Mouse (Mus musculus) midbrain, embryonic 13.5 days (tissue): Measurements from ENCODE around the gene Pigw. TPM values are rescaled to one million over a fixed set of nuclear protein-coding genes. Genes with fewer than 3 reads are reported as not detected.

ENCODE experiments used
- ATAC-seq: fragments of 200-750 bp; cut with Nextera tagmentation; 2 replicates; pipeline ENCODE4 v1.8.0; 2017; ENCODE audit warnings: mild to moderate bottlenecking, moderate TSS enrichment, moderate library complexity
- H3K27ac ChIP-seq: fragments of 300-500 bp; sonication (generic); 2 replicates; pipeline ENCODE4 v1.5.1; 2015; ENCODE audit warnings: inconsistent platforms, mild to moderate bottlenecking, moderate library complexity
- H3K27me3 ChIP-seq: fragments of 300-500 bp; sonication (generic); 2 replicates; pipeline ENCODE4 v1.6.1; 2015; ENCODE audit warnings: mild to moderate bottlenecking, inconsistent platforms
- H3K36me3 ChIP-seq: fragments of 300-500 bp; sonication (generic); 2 replicates; pipeline ENCODE4 v1.6.1; 2015; ENCODE audit warnings: mild to moderate bottlenecking, inconsistent platforms
- H3K4me1 ChIP-seq: fragments of 300-500 bp; sonication (generic); replicated peaks from 2 replicates; pipeline ENCODE4 v1.6.1; 2015; ENCODE audit warnings: inconsistent platforms
- H3K4me2 ChIP-seq: fragments of 300-500 bp; sonication (generic); replicated peaks from 2 replicates; pipeline ENCODE4 v1.6.1; 2015; ENCODE audit warnings: moderate library complexity, mild to moderate bottlenecking, inconsistent platforms
- H3K4me3 ChIP-seq: fragments of 300-500 bp; sonication (generic); replicated peaks from 2 replicates; pipeline ENCODE4 v1.5.1; 2015; ENCODE audit warnings: mild to moderate bottlenecking, inconsistent platforms
- H3K9ac ChIP-seq: fragments of 300-500 bp; sonication (generic); replicated peaks from 2 replicates; pipeline ENCODE4 v1.6.1; 2015; ENCODE audit warnings: mild to moderate bottlenecking, inconsistent platforms
- H3K9me3 ChIP-seq: fragments of 300-500 bp; sonication (generic); 2 replicates; pipeline ENCODE4 v1.6.1; 2016; ENCODE audit warnings: mild to moderate bottlenecking, inconsistent platforms
- WGBS: fragments of 180-500 bp; shearing (Covaris S2); methylation state at CpG from one replicate; pipeline ENCODE4 v1.1.7; 2015; 5-methylcytosine and 5-hydroxymethylcytosine counted together
- polyA plus RNA-seq: library from polyadenylated mRNA; unstranded; fragments of >200 nt; fragmentation: Nextera tagmentation; extraction: Ambion mirVana; gene quantifications from 2 replicates; pipeline ENCODE4 v1.2.1, GENCODE M21; 2015

Pigw gene
- polyA plus RNA-seq = 2.3 and 3.1 TPM in 2 replicates

DNA sequence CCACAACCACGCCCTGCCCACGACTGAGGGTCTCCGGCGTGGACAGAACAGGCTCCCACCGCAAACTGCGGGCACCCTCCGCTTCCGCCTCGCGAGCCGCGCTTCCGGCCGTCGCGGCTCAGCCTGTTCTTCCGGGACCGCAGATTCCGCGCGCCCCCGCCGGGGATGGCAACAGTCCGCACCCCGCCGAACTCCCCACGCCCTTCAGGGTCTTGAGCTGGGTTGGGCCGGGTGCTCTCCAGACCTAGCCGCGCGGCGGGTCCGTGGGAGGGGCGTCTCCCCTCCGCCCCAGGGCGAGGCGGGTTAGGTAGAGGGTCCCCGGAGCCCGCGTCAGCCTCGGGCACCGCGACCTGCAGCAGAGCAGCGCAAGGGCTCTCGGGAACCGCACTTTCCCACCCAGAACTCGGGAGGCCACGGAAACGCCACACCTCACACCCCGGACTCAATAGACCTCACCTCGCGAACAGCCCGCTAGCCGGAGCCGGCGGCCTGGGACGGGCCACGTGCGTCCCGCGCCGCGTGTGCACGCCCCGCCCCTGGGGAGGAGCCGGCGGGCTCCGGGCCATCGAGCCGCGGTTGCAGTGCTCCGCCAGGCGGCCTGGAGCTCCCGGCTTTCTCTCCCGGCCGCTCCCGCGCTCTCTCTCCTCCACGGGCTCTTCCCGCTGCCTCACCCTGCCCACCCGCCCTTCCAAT is at the start of gene Pigw, which contains the start of gene Myo19:
Gene Pigw, minus strand, starts transcription at position 514 of the 693 bp plus-strand sequence.
Gene Myo19, plus strand, starts transcription at position 377 of the 693 bp plus-strand sequence.
- peak within 1 kb of the TSS; percentile 87 for H3K4me2 ChIP-seq
- WGBS = under 1% methylated on average over 75 of the region's 81 CpGs
- no peaks in the 10 kb centered on the region for H3K9me3 ChIP-seq
- ATAC-seq = peak; percentile 97
- peaks cover 22% of the 10 kb centered on the region for H3K4me1 ChIP-seq
- H3K9ac ChIP-seq = peak within 1 kb of the TSS; percentile 82
- H3K36me3 ChIP-seq = peaks cover 17% of the 10 kb centered on the region
- H3K4me3 ChIP-seq = peak within 1 kb of the TSS; percentile 90
- H3K27ac ChIP-seq = peak within 1 kb of the TSS; percentile 87
- no peaks in the 10 kb centered on the region for H3K27me3 ChIP-seq

DNA sequence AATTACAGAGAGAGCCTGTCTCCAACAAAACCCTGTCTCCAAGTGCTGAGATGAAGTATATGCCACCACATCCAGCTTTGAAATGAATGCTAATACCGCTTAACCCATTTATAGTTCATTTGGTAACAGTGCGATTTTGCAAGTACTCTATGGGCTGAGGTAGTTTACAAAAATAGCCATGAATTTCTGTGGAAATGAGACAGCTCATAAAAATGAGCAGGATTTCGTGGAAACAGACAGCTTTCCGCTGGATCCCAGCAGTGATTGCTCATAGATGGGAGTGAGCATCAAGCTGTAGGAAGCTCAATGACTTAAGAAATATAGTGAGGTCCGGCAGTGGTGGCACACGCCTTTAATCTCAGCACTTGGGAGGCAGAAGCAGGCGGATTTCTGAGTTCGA is 40.9 kb upstream of the Pigw start:
- H3K36me3 ChIP-seq = no peaks in the 10 kb centered on the region
- peaks cover 9% of the 10 kb centered on the region for H3K4me1 ChIP-seq
- no peak overlapping the region for H3K27ac ChIP-seq
- no peak overlapping the region for H3K4me3 ChIP-seq
- no peak overlapping the region for H3K4me2 ChIP-seq
- 90% methylated on average over 8 of the region's 8 CpGs for WGBS
- H3K9me3 ChIP-seq = no peaks in the 10 kb centered on the region
- H3K27me3 ChIP-seq = no peaks in the 10 kb centered on the region
- no peak overlapping the region for H3K9ac ChIP-seq
- ATAC-seq = no peak

DNA sequence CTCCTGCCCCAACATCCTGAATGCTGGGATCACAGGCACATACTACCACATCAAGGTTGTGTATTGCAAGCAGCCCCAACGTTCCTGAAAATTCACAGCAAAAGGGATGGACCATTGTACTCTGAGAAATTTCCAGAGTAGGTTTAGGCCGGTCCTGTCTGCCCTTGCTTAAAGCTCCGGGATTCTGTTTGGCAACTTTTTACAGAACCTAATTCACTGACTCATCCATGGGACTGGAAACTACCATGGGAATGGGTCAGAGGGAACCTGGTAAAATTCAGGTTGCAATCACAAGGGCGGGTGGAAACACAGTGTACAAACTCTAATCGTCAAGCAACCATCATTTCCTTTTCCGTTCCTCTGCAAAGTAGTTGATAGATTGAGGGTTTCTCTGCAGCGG is 39.9 kb upstream of the Pigw start:
- ATAC-seq = no peak
- Histone ChIP-seq H3K27me3 (no peaks in the 10 kb centered on the region), H3K4me1 (peaks cover 16% of the 10 kb centered on the region), H3K4me2 (no peak overlapping the region), H3K9ac (no peak overlapping the region), H3K9me3 (no peaks in the 10 kb centered on the region), H3K36me3 (no peaks in the 10 kb centered on the region), H3K27ac (no peak overlapping the region), H3K4me3 (no peak overlapping the region)
- WGBS = 77% methylated on average over 7 of the region's 7 CpGs

DNA sequence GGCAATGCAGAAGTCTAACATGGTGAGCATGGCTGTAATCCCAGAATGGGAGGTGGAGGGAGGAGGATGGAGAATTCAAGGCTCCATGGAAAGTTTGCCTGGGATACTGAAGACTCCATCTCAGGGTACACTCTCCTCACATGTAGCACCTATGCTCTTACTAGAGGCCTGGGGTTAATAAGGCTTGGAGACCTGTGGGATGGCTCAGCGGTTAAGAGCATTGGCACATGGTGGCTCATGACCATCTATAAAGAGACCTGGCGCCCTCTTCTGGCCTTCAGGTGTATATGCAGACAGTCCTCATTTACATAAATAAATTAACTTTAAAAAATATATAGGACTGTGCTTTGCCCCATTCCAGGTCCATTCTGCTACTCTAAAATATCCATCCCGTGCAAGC is 39.2 kb upstream of the Pigw start:
- 45% methylated on average over 3 of the region's 3 CpGs for whole genome bisulfite sequencing
- Histone ChIP-seq H3K27me3 (no peaks in the 10 kb centered on the region), H3K9me3 (no peaks in the 10 kb centered on the region), H3K9ac (no peak overlapping the region), H3K4me3 (no peak overlapping the region), H3K4me2 (no peak overlapping the region), H3K4me1 (peaks cover 23% of the 10 kb centered on the region), H3K36me3 (no peaks in the 10 kb centered on the region), H3K27ac (no peak overlapping the region)
- ATAC-seq = no peak

DNA sequence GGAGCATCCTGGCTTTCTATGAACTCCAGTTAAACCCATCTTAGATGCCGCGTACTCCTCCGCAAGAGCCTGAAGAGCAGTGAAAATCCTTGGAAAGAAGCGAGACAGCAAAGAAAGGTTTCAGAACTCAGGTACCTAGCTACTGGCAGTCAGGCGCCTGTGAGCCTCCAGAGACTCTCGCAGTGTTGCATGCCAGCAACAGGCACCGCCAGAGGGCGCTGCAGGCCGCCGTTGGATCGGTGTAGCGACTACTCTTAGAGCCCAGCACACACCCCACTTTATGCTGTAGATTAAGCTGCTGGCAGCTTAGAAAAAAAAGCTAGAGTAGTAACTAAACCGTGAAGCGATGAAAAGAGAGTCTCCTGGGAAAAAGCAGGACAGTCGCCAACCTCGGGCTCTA is 38.3 kb upstream of the Pigw start:
- peak overlapping the region; percentile 38 for H3K4me2 ChIP-seq
- peak; percentile 75 for ATAC-seq
- WGBS = 5% methylated on average over 16 of the region's 16 CpGs
- H3K27me3 ChIP-seq = no peaks in the 10 kb centered on the region
- H3K9ac ChIP-seq = no peak overlapping the region
- no peak overlapping the region for H3K4me3 ChIP-seq
- H3K27ac ChIP-seq = no peak overlapping the region
- peaks cover 5% of the 10 kb centered on the region for H3K36me3 ChIP-seq
- peaks cover 23% of the 10 kb centered on the region for H3K4me1 ChIP-seq
- H3K9me3 ChIP-seq = no peaks in the 10 kb centered on the region

DNA sequence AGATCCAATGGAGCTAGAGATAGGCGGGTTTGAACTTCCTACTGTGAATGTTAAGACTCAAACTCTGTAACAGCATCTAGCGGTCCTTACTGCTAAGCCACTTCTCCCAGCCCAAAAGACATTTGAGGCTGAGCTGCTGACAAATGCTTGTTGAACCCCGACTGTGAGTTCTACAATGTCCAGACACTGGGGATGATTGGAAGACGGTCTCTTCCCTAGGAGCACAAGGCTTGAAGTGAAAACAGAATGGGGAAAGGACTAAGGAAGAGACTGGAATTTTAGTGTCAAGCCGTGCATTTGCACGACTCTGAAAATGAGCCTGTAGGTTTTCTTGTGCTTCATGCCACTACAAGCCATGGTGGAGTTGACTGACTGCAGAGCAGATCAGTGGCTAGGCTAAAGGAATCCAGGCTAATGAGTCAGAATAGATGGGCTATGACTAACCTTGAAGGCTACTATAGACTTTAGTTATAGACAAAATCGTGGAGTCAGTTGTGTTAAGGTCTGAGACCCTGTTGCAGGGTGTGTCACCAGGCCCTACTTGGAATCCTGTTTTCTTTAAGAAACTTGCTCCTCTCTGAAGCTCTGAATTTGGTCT is 36.7 kb upstream of the Pigw start:
- Histone ChIP-seq H3K27me3 (no peaks in the 10 kb centered on the region), H3K9ac (peak overlapping the region; percentile 77; the same call in 1 of the 2 replicates), H3K9me3 (no peaks in the 10 kb centered on the region), H3K36me3 (peaks cover 21% of the 10 kb centered on the region), H3K4me2 (peak overlapping the region; percentile 71), H3K4me1 (peaks cover 23% of the 10 kb centered on the region), H3K4me3 (peak overlapping the region; percentile 79), H3K27ac (no peak overlapping the region)
- no peak for ATAC-seq
- WGBS = 53% methylated on average over 7 of the region's 7 CpGs

DNA sequence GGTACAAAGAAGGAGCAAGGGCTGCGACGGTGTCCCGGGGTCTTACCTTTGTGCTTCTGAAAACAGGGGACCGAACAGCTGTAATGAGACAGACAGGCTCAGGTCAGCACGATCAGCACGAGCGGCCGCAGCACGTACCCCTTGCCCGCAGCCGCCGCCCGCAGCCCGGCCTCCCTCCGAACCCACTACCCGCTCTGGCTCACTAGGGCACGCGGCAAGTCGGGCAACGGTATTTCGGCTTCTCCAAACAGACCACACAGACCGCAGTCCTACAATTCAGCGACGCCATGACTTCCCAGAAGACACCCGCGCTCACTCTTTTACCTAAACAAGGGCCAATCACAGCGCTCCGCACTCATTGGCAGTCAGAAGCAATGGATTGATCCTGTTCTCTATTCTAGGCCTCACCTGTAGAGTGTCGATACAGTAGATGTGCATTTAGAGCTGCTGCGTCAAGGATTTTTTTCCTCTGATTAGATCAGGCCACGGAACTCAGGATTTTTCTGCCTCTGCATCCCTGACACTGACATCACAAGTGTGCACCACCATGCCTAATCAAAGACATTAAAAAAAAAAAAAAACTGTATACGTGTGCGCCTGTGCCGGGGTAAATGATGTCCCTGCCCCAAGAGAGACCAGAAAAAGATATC is 36.1 kb upstream of the Pigw start, which contains the start of gene Znhit3:
Gene Znhit3, minus strand, starts transcription at position 314 of the 650 bp plus-strand sequence.
- no peaks in the 10 kb centered on the region for H3K27me3 ChIP-seq
- H3K4me2 ChIP-seq = peak within 1 kb of the TSS; percentile 71
- H3K4me3 ChIP-seq = peak within 1 kb of the TSS; percentile 79
- H3K9me3 ChIP-seq = no peaks in the 10 kb centered on the region
- peak within 1 kb of the TSS; percentile 77 for H3K9ac ChIP-seq
- H3K27ac ChIP-seq = no peak within 1 kb of the TSS
- peaks cover 23% of the 10 kb centered on the region for H3K4me1 ChIP-seq
- peaks cover 28% of the 10 kb centered on the region for H3K36me3 ChIP-seq
- WGBS = 3% methylated on average over 34 of the region's 34 CpGs
- peak; percentile 91 for ATAC-seq

DNA sequence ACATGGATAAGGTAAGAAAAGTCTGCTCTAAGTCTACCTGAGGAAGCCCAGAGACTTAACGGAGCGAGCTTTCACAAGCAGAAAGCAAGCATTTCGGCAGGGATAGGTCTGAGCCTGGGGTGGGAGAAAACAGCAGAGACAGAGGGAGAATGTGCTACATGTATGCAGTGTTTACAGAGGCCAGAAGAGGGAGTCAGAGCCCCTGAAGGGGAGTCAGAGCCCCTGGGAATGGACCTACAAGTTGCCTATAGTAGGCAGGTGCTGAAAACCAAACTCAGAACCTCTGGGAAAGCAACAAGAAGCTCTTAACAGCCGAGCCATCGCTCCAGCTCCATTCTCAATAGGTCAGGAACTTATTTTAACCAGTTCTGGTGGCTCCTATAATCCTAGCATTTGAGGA is 34.6 kb upstream of the Pigw start:
- Histone ChIP-seq H3K27me3 (no peaks in the 10 kb centered on the region), H3K4me2 (peak overlapping the region; percentile 71), H3K9me3 (no peaks in the 10 kb centered on the region), H3K4me3 (0 out of 2 replicates have a peak overlapping the region, but pooled peaks have one; percentile 79), H3K36me3 (peaks cover 40% of the 10 kb centered on the region), H3K4me1 (peaks cover 23% of the 10 kb centered on the region), H3K9ac (no peak overlapping the region), H3K27ac (no peak overlapping the region)
- 81% methylated on average over 5 of the region's 5 CpGs for WGBS
- ATAC-seq = no peak

DNA sequence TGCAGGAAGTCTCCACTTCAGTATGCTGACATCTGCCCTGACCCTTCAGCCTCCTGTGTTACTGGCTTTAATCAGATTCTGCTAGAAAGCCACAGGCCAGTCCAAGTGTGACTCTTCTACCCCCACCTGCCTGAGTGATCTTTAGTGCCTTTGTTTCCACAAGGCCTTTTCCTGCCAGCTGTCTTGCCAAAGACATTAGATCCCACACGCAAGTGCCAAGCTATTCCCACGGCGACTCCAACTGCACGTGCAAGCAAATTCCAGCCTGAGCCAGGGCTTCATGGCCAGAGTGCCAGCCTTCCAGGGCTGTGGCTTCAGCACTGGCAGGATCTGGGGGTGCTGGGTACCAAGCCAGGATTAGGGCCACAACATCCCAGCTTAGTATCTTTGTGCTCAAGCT is 30.3 kb upstream of the Pigw start:
- ATAC-seq = no peak
- H3K36me3 ChIP-seq = peaks cover 83% of the 10 kb centered on the region

DNA sequence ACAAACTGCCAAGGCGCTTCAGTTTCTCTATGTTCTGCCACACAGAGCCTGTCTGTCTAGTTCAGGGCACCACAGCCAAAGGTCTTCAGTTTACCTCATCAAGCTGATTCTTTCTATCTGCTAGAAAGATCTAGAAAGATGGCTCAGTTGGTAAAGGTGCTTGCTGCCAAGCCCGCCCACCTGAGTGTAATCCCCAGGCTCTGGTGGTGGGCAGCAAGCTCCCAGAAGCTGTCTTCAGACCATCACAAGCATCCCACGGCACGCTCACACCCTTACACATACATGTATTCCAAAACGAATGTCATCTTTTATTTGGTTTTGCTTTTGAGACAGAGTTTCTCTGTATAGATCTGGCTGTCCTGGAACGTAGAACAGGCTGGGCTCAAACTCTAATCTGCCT is 28.4 kb upstream of the Pigw start:
- Histone ChIP-seq H3K9ac (no peak overlapping the region), H3K9me3 (no peaks in the 10 kb centered on the region), H3K4me2 (no peak overlapping the region), H3K4me3 (no peak overlapping the region), H3K27me3 (no peaks in the 10 kb centered on the region), H3K4me1 (no peaks in the 10 kb centered on the region), H3K36me3 (peaks cover 97% of the 10 kb centered on the region), H3K27ac (no peak overlapping the region)
- WGBS = 92% methylated on average over 6 of the region's 6 CpGs
- ATAC-seq = no peak

More for the DNA sequence above, 30.3 kb upstream of the Pigw start:
- WGBS = 89% methylated on average over 4 of the region's 4 CpGs
- no peak overlapping the region for H3K4me3 ChIP-seq
- H3K4me1 ChIP-seq = peaks cover 12% of the 10 kb centered on the region
- H3K9ac ChIP-seq = no peak overlapping the region
- H3K9me3 ChIP-seq = no peaks in the 10 kb centered on the region
- H3K27me3 ChIP-seq = no peaks in the 10 kb centered on the region
- no peak overlapping the region for H3K27ac ChIP-seq
- H3K4me2 ChIP-seq = no peak overlapping the region

DNA sequence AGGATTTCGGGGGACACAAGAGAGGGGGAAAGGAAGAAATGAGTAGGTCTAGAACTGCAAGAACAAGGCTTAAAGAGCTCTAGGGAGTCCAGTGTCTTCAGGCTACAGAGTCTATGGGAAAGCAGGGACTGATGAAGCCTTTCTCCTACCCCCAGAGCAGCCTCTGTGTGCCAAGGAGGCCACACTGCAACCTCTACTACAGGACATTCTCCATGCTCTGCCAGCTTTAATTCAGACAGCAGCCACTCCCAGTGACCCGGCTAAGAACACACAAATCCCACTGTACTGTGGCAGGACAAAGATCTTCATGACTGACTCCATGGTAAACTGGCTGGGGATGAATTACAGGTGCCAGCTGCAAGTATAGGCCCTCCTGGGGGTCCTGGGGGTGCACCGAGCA is 27.0 kb upstream of the Pigw start:
- WGBS = 77% methylated on average over 3 of the region's 3 CpGs
- H3K36me3 ChIP-seq = peaks cover 97% of the 10 kb centered on the region
- H3K4me3 ChIP-seq = no peak overlapping the region
- no peak for ATAC-seq
- no peak overlapping the region for H3K27ac ChIP-seq
- H3K4me1 ChIP-seq = no peaks in the 10 kb centered on the region
- no peaks in the 10 kb centered on the region for H3K9me3 ChIP-seq
- no peaks in the 10 kb centered on the region for H3K27me3 ChIP-seq
- H3K9ac ChIP-seq = no peak overlapping the region
- no peak overlapping the region for H3K4me2 ChIP-seq

DNA sequence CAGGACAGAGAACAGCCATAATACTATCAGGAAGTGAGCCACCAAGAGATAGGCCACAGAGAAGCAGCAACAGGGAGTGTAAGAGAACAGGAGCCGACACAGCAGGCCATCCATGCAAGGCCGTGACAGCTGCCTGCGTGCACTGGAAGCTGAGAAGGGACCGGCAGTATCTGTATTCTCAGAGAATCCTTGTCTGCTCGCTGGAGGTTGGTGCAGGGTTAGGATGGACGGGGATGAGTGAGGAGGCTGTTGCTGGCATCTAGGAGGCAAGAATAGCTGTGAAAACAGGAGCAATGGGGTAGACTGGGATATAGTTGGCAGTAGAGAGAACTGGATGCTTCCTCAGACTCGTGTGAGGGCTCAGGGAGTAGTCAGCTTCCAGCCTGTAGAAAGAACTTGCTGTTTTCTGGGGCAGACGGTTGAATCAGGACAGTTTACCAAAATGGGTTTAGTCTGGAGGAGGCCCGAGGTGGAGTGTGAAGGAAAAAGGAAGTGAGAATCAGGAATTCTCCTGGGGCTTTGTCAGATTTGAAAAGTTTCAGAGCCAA is 24.6 kb upstream of the Pigw start:
- peaks cover 100% of the 10 kb centered on the region for H3K36me3 ChIP-seq
- WGBS = 84% methylated on average over 9 of the region's 9 CpGs

More for the DNA sequence above, 24.6 kb upstream of the Pigw start:
- Histone ChIP-seq H3K4me1 (no peaks in the 10 kb centered on the region), H3K27ac (no peak overlapping the region), H3K9ac (no peak overlapping the region), H3K9me3 (no peaks in the 10 kb centered on the region), H3K4me3 (no peak overlapping the region), H3K4me2 (no peak overlapping the region), H3K27me3 (no peaks in the 10 kb centered on the region)
- no peak for ATAC-seq
